Mouse (Mus musculus) midbrain, embryonic 14.5 days (tissue): ENCODE data around the gene Tdo2. TPM values are rescaled to one million over a fixed set of nuclear protein-coding genes. Genes with fewer than 3 reads are reported as not detected.

Experiments
- ATAC-seq: fragments of 200-750 bp; cut with Nextera tagmentation; 2 replicates; pipeline ENCODE4 v1.8.0; 2017; ENCODE audit warnings: moderate number of reproducible peaks, moderate library complexity; ENCODE audit not compliant: low FRiP score, low TSS enrichment
- DNase-seq: peaks from one replicate; pipeline ENCODE4 v3.0.0-alpha.2; 2015
- H3K27ac ChIP-seq: fragments of 300-500 bp; sonication (generic); replicated peaks from 2 replicates; pipeline ENCODE4 v1.5.1; 2014; ENCODE audit warnings: mild to moderate bottlenecking, low read depth, low read length, moderate library complexity
- H3K27me3 ChIP-seq: fragments of 300-500 bp; sonication (generic); 2 replicates; pipeline ENCODE4 v1.6.1; 2014; ENCODE audit warnings: low read length, control low read depth, mixed read lengths; ENCODE audit not compliant: control insufficient read depth, insufficient read depth
- H3K36me3 ChIP-seq: fragments of 300-500 bp; sonication (generic); 2 replicates; pipeline ENCODE4 v1.6.1; 2014; ENCODE audit warnings: low read length, control low read depth; ENCODE audit not compliant: control insufficient read depth, insufficient read depth
- H3K4me1 ChIP-seq: fragments of 300-500 bp; sonication (generic); 2 replicates; pipeline ENCODE4 v1.6.1; 2014; ENCODE audit warnings: mild to moderate bottlenecking, antibody characterized with exemption, low read length, control low read depth; ENCODE audit not compliant: control insufficient read depth, insufficient read depth
- H3K4me2 ChIP-seq: fragments of 300-500 bp; sonication (generic); 2 replicates; pipeline ENCODE4 v1.6.1; 2014; ENCODE audit warnings: mild to moderate bottlenecking, low read length, moderate library complexity
- H3K4me3 ChIP-seq: fragments of 300-500 bp; sonication (generic); replicated peaks from 2 replicates; pipeline ENCODE4 v1.5.1; 2014; ENCODE audit warnings: low read depth, low read length
- H3K9ac ChIP-seq: fragments of 300-500 bp; sonication (generic); replicated peaks from 2 replicates; pipeline ENCODE4 v1.6.1; 2014; ENCODE audit warnings: mild to moderate bottlenecking, low read length, moderate library complexity
- H3K9me3 ChIP-seq: fragments of 300-500 bp; sonication (generic); 2 replicates; pipeline ENCODE4 v1.6.1; 2016; ENCODE audit warnings: low read length, control low read depth, mixed read lengths; ENCODE audit not compliant: control insufficient read depth
- WGBS: fragments of 180-500 bp; shearing (Covaris S2); extraction: QIAGEN DNeasy Blood & Tissue Kit; methylation state at CpG from one replicate; pipeline ENCODE4 v1.1.7; 2014; 5-methylcytosine and 5-hydroxymethylcytosine counted together
- polyA plus RNA-seq: library from polyadenylated mRNA; unstranded; fragments of >200 nt; fragmentation: Nextera tagmentation; extraction: Ambion mirVana; gene quantifications from 2 replicates; pipeline ENCODE4 v1.2.1, GENCODE M21; 2014

Gene Tdo2
- polyA plus RNA-seq, 1 experiment from 2014 or later = 0.25 TPM

DNA sequence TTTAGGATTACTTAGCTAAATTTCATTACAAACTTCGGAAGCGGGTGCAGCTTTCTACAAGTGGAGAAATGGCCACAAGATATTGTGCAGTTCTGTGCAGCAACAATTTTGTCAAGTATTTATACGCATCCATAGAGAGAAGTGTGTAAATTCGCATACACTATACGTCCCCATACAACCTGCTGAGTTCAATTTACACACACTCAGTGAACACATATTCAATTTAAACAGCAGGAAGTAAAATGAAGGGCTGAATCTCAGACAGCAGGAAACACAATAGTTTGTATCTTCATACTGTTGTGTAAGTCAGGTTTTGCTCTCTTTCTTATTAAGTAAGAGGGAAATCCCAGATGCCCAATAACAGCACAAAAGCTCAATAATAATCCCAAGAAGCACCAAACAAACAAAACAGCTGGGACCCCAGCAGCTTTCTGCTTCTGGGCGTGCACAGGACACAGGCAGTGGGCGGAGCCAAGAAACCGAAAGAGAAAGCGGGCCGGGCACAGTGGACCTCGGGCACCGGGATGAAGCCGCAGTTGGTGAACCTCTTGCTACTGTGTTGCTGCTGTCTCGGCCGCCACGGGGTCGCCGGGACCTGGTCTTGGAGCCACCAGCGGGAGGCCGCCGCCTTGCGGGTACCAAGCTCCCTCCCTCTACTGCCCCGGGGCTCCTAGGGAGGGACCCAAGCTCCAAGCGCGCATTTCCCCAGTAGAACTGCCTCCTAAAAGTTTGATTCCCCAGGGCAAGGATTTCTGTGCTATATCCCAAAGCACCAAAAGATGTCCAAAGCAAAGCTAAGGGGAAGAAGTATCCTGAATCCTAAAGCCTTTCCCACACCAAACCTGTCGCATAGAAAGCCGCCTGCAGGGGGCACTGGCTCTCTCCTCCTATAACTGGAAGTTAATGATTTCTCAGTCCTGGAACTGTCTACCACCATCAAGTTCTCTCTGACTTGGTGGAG lies 43.6 kb downstream of the Tdo2 start, which contains the start of gene Ctso:
Gene Ctso, plus strand, starts transcription at position 461 of the 961 bp plus-strand sequence.
- Histone ChIP-seq H3K4me2 (peak within 1 kb of the TSS; percentile 68), H3K4me1 (no peaks in the 10 kb centered on the region), H3K36me3 (no peaks in the 10 kb centered on the region), H3K9ac (peak within 1 kb of the TSS; percentile 67), H3K27me3 (no peaks in the 10 kb centered on the region), H3K9me3 (no peaks in the 10 kb centered on the region), H3K4me3 (peak within 1 kb of the TSS; percentile 60), H3K27ac (peak within 1 kb of the TSS; percentile 58; the same call in 1 of the 2 replicates)
- ATAC-seq = peak; percentile 81
- WGBS = 11% methylated on average over 27 of the region's 27 CpGs
- peak; percentile 88 for DNase-seq

DNA sequence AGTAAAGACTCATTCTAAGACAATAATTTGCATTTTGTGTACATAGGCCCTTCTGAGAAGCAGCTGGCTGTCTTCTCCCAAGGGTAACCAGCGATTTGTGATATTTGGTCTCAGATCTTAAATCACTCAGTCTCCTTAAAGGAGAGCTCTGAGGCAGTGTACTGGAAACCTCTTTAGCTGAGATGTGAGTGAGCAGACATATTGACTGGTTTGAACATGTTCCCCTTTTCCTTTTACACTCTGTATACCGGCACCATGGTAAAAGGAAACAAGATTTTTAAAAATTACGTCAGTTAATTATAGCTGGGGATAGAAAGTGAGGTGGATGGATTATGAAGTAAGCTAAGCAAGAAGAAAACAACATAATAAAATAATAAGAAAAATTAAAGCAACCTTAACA lies 44.3 kb downstream of the Tdo2 start:
- WGBS = 63% methylated on average over 3 of the region's 3 CpGs

DNA sequence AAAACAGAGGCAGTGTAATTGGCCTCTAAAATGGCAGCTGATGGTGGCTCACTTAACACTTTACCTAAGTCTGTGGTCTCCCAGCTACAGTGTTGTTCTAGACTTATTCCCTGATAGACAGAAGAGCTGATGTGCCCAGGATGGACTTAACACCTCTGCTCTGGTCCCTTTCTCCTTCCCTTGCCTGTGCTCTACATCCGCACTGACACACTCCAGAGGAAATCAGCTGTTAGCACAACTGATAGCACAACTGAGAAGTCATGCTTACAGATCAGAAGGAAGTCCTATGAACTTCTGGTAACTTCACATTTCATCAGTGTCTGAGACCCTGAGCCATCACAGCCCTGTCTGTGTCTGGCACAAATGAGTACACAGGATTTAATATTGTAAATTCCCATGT lies 46.9 kb downstream of the Tdo2 start:
- WGBS = 91% methylated on average over 1 of the region's 1 CpGs
- H3K4me1 ChIP-seq = no peaks in the 10 kb centered on the region
- no peak overlapping the region for H3K4me2 ChIP-seq
- DNase-seq = no peak
- no peak overlapping the region for H3K9ac ChIP-seq
- ATAC-seq = no peak
- H3K9me3 ChIP-seq = no peaks in the 10 kb centered on the region
- H3K4me3 ChIP-seq = no peak overlapping the region
- H3K36me3 ChIP-seq = no peaks in the 10 kb centered on the region
- no peaks in the 10 kb centered on the region for H3K27me3 ChIP-seq
- H3K27ac ChIP-seq = no peak overlapping the region

More for the DNA sequence above, 44.3 kb downstream of the Tdo2 start:
- H3K27me3 ChIP-seq = no peaks in the 10 kb centered on the region
- no peak overlapping the region for H3K4me2 ChIP-seq
- H3K36me3 ChIP-seq = no peaks in the 10 kb centered on the region
- DNase-seq (no peak), ATAC-seq (no peak)
- no peak overlapping the region for H3K9ac ChIP-seq
- no peaks in the 10 kb centered on the region for H3K4me1 ChIP-seq
- no peak overlapping the region for H3K4me3 ChIP-seq
- no peaks in the 10 kb centered on the region for H3K9me3 ChIP-seq
- no peak overlapping the region for H3K27ac ChIP-seq

DNA sequence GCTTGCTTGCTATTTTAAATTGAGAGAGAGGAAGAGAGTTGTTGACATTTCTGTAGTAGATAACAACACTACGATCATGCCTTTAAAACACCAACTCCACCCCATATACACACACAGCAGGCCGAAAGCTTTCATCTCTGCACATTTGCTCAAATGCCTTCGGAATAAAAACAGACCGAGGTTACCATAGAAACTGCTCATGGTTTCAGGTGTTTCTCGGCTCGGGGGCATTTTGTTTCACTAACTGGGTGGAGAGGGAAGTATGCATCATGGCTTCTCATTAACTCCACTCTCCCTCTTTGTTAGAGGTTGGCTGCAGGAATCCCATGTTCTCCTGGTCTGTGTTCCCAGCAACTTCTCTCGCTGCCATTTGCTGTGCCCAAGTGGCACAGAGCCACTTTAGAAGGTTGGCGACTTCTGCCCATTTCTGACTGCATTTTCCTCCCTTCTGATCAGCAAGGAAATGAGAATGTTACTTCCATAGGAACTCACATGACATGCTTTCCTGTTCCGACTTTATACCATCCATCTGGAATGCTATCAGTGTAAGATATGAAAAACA lies 49.2 kb downstream of the Tdo2 start:
- 0 out of 2 replicates have a peak overlapping the region, but pooled peaks have one; percentile 45 for H3K27ac ChIP-seq
- ATAC-seq = no peak

DNA sequence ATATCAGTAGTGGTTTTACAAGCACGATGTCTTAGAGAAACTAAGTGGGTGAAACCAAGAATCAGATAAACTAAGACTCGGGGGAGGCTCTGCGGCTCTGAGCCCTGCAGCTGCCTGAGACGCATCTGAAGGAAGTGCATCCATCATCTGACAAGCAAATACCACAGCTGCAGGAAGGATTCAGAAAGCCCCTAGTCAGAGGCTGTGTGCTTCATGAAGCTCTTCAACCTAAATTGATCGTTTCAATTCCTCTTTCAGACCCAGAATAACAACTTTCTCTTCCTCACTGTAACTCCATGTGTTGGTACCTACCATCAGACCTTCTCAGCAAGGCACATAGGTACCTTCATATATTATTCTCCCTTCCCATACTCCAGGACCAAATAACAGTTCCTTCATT lies 50.1 kb downstream of the Tdo2 start:
- H3K4me1 ChIP-seq = peaks cover 9% of the 10 kb centered on the region
- DNase-seq = no peak
- WGBS = 75% methylated on average over 5 of the region's 5 CpGs
- no peaks in the 10 kb centered on the region for H3K27me3 ChIP-seq
- no peak overlapping the region for H3K4me2 ChIP-seq
- no peaks in the 10 kb centered on the region for H3K9me3 ChIP-seq
- H3K4me3 ChIP-seq = no peak overlapping the region
- no peak for ATAC-seq
- no peaks in the 10 kb centered on the region for H3K36me3 ChIP-seq
- no peak overlapping the region for H3K27ac ChIP-seq
- H3K9ac ChIP-seq = no peak overlapping the region

More for the DNA sequence above, 49.2 kb downstream of the Tdo2 start:
- peak; percentile 68 for DNase-seq
- H3K4me2 ChIP-seq = no peak overlapping the region
- H3K9me3 ChIP-seq = no peaks in the 10 kb centered on the region
- H3K4me1 ChIP-seq = peaks cover 9% of the 10 kb centered on the region
- 54% methylated on average over 9 of the region's 9 CpGs for WGBS
- H3K36me3 ChIP-seq = no peaks in the 10 kb centered on the region
- H3K9ac ChIP-seq = no peak overlapping the region; the same call in 1 of the 2 replicates
- H3K4me3 ChIP-seq = no peak overlapping the region
- H3K27me3 ChIP-seq = no peaks in the 10 kb centered on the region

GRCm38 (mm10) chr3:81924931-81925330 lies 51.1 kb downstream of the Tdo2 start:
- Histone ChIP-seq H3K27ac (no peak overlapping the region), H3K4me3 (no peak overlapping the region), H3K27me3 (no peaks in the 10 kb centered on the region), H3K9ac (no peak overlapping the region), H3K4me2 (no peak overlapping the region), H3K4me1 (peaks cover 9% of the 10 kb centered on the region), H3K9me3 (no peaks in the 10 kb centered on the region), H3K36me3 (no peaks in the 10 kb centered on the region)
- WGBS = 0% methylated on average over 1 of the region's 1 CpGs
- peak; percentile 90 for DNase-seq
- no peak for ATAC-seq

DNA sequence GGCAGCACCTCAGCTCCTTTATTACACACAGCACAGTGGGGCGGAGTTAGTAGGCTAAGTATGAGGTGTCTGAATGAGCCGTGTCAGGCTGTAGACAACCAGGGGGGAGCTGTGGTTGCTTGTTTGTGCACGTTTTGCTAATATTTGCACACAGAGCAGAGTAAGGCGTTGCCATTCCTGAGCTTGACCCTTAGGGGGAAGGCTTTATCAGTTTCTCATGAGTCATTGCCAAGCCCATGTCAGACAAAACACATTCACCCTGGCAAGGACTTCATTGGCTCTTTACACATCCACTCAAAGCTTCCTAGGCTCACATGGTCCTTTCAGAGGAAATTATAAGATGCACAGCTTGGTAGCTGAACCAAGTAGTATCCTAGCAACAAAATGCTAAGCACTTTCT lies 53.1 kb downstream of the Tdo2 start:
- Histone ChIP-seq H3K27ac (no peak overlapping the region), H3K9me3 (no peaks in the 10 kb centered on the region)
- 54% methylated on average over 4 of the region's 4 CpGs for WGBS

DNA sequence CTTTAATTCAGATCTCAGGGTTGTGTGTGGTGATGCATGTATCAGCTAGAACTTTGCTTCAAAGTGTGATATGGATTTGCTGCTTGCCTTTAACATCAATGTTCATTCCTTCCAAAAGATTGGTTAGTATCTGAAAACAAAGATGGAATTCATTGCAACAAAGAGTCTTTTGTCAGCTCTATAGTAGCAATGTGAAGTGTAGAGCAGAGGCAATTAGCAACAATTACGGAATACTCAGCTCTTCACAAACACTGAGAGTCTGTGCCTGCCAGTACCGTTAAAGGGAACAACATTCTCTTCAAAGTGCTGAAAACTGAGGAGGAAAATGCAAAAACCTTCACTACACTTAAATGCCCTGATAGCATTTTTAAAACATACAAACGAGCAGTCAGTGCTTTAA lies 56.3 kb downstream of the Tdo2 start:
- Histone ChIP-seq H3K27ac (no peak overlapping the region), H3K4me3 (no peak overlapping the region), H3K36me3 (no peaks in the 10 kb centered on the region), H3K9ac (no peak overlapping the region), H3K27me3 (no peaks in the 10 kb centered on the region), H3K4me1 (peaks cover 9% of the 10 kb centered on the region), H3K9me3 (no peaks in the 10 kb centered on the region), H3K4me2 (no peak overlapping the region)
- 70% methylated on average over 3 of the region's 3 CpGs for WGBS
- no peak for DNase-seq
- ATAC-seq = no peak

More for the DNA sequence above, 53.1 kb downstream of the Tdo2 start:
- H3K4me2 ChIP-seq = no peak overlapping the region
- H3K4me1 ChIP-seq = peaks cover 9% of the 10 kb centered on the region
- H3K9ac ChIP-seq = no peak overlapping the region
- no peaks in the 10 kb centered on the region for H3K36me3 ChIP-seq
- no peak overlapping the region for H3K4me3 ChIP-seq
- no peaks in the 10 kb centered on the region for H3K27me3 ChIP-seq
- ATAC-seq (peak; percentile 28; the same call in 1 of the 2 replicates), DNase-seq (peak; percentile 39)
